Mouse (Mus musculus) megakaryocyte, embryonic 14.5 days (primary cell): ENCODE measurements around the gene Olfr1373. TPM values are rescaled to one million over a fixed set of nuclear protein-coding genes. Genes with fewer than 3 reads are reported as not detected.
"Not testable (repeated sequence)": the region's sequence is repeated elsewhere in the genome, so short reads cannot be mapped to it uniquely, and the experiment has no call there.

Experiments
- H3K27me3 ChIP-seq: replicated peaks from 2 replicates; pipeline ENCODE3; 2012; ENCODE audit warnings: inconsistent platforms
- H3K36me3 ChIP-seq: replicated peaks from 2 replicates; pipeline ENCODE3; 2012; ENCODE audit warnings: low read length, inconsistent platforms, mixed read lengths
- H3K4me1 ChIP-seq: 2 replicates; pipeline ENCODE4 v1.6.1; 2012; ENCODE audit warnings: inconsistent platforms
- H3K4me3 ChIP-seq: replicated peaks from 2 replicates; pipeline ENCODE3; 2012; ENCODE audit warnings: moderate library complexity, mild to moderate bottlenecking, inconsistent platforms
- H3K9me3 ChIP-seq: 2 replicates; pipeline ENCODE4 v1.6.1; 2012; ENCODE audit warnings: inconsistent platforms
- FLI1 ChIP-seq: IDR thresholded peaks from 2 replicates; pipeline ENCODE4 v1.6.1; 2012; ENCODE audit warnings: low read length, inconsistent platforms, mixed read lengths
- GATA1 ChIP-seq: IDR thresholded peaks from 3 replicates; pipeline ENCODE4 v1.6.1; 2012; ENCODE audit warnings: mixed read lengths, low read length, inconsistent platforms, borderline replicate concordance
- polyA plus RNA-seq: library from polyadenylated mRNA; stranded (reverse); fragments of >175 nt; gene quantifications from 2 replicates; pipeline ENCODE4 v1.2.3, GENCODE M21; 2012; ENCODE audit warnings: low replicate concordance; ENCODE audit not compliant: insufficient read depth

Olfr1373 gene
- polyA plus RNA-seq, 1 experiment: not detected

DNA sequence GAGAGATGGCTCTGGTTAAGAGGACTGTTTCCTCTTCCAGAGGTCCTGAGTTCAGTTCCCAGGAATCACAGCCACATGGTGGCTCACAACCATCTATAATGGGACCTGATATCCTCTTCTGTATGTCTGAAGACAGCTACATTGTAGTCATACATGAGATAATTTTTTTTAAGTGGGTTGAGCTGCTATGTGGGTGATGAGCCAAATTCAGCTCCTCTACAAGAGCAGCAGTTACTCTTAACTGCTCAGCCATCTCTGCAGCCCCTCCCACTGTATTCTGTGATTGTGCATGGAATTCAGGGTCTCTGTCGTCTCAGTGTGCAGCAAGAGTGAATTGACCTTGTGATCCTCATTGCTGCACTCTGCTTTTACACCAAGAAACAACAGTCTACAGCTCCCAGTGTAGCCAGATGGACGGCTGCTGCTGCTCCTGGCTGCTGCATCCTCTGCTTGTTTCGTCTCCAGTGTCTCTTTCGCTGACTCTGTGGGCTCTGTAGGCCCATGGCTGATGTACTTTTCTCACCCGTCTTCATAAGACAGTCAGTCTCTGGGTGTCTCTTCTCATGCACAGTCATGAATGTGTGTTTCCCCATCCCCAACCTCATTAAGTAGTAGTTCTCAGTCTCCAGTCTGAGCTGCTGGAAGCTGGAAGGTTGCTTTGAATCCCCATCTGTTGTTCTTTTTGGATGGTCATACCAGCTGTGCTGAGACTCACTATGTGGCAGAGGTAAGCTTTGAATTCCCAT lies 16.8 kb downstream of the Olfr1373 start:
- Histone ChIP-seq H3K27me3 (no peaks in the 10 kb centered on the region), H3K4me1 (peaks cover 41% of the 10 kb centered on the region), H3K9me3 (no peaks in the 10 kb centered on the region), H3K36me3 (peaks cover 45% of the 10 kb centered on the region), H3K4me3 (no peak overlapping the region)
- no peak for TF ChIP-seq FLI1
- no peak for TF ChIP-seq GATA1

DNA sequence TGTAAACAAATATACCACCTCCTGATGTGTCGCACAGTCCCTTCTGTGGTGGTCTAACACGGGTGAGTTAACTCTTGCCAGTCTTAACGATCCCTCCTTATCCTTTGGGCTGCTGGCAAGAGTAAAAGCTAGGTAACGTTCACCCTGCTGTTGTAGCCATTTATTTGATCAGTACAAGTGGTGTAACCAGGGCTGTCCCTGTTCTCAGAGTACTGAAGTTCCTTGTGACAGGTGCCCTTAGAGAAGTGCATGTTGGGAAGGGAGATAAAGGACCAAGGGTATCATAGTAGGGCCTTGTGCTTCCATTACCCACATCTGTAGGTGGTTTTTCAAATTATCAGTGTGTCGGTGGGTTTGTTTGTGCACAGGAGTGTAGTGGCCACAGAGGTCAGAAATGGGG lies 17.6 kb downstream of the Olfr1373 start:
- Histone ChIP-seq H3K4me1 (peaks cover 41% of the 10 kb centered on the region), H3K36me3 (peaks cover 51% of the 10 kb centered on the region), H3K4me3 (no peak overlapping the region), H3K9me3 (no peaks in the 10 kb centered on the region), H3K27me3 (no peaks in the 10 kb centered on the region)
- no peak for TF ChIP-seq GATA1
- TF ChIP-seq FLI1: no peak

DNA sequence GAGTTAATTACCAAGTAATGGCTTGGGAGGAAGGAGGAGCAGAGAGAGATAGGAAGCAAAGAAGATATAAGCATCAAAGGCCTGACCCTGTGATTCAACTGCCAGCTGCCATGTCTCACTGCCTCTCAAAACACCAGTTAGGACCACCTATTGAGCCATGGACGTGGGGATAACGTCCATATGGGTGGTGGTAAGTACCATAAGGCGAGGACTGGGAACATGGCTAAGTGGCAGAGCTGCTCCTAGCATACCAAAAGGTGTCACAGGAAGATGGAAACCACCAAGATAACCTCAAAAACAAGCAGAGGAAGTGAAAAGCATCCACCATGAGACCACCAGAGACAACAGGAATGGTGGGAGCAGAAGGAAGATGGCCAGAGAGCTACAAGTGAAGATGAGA lies 18.2 kb downstream of the Olfr1373 start:
- H3K4me1 ChIP-seq: peaks cover 41% of the 10 kb centered on the region
- H3K36me3 ChIP-seq: peaks cover 57% of the 10 kb centered on the region
- no peaks in the 10 kb centered on the region for H3K9me3 ChIP-seq
- no peak for TF ChIP-seq FLI1
- no peak for TF ChIP-seq GATA1
- H3K27me3 ChIP-seq: no peaks in the 10 kb centered on the region
- H3K4me3 ChIP-seq: no peak overlapping the region

DNA sequence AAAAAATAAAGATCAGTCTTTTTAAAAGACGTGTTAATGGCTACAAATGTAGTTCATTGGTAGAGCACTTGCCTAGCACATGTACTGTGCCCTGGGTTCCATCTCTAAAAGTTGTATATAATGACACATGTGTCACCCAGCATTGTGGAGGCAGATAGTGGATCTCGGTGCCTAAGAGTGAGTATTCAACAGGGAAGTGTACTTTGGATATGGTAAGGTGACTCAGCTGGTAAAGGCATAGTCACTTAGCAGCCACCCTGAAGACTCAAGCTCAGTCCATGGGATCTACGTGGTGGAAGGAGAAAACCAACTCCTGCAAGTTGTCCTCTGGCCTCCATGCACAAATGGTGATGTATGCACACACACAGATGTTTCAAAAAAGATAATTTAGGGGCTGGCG lies 20.9 kb downstream of the Olfr1373 start:
- H3K36me3 ChIP-seq: peaks cover 84% of the 10 kb centered on the region
- no peak overlapping the region for H3K4me3 ChIP-seq
- H3K27me3 ChIP-seq: no peaks in the 10 kb centered on the region
- peaks cover 50% of the 10 kb centered on the region for H3K4me1 ChIP-seq
- no peak for TF ChIP-seq GATA1
- TF ChIP-seq FLI1: no peak
- H3K9me3 ChIP-seq: peaks cover 4% of the 10 kb centered on the region; the same call in 1 of the 2 replicates

DNA sequence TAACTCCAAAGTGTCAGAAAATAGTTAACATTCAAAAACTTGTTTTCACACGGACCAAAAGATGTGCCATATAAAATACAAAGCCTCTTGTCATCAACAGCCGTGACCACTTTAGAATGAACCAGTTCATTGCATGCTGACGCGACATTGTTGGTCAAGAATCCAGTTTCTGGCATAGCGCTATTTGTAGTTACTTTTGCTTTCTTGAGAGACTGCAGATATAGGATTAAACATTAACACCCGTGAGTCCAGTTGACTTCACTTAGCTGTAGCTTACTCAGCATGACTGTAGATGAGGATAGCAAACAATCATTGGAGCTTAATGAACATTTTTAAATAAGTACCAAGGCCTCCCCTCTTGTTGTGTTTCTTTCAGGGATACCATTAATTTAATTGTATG lies 23.3 kb downstream of the Olfr1373 start:
- Histone ChIP-seq H3K36me3 (peaks cover 96% of the 10 kb centered on the region), H3K9me3 (peaks cover 4% of the 10 kb centered on the region; the same call in 1 of the 2 replicates), H3K4me1 (peaks cover 51% of the 10 kb centered on the region), H3K4me3 (no peak overlapping the region), H3K27me3 (no peaks in the 10 kb centered on the region)
- TF ChIP-seq FLI1 (no peak), GATA1 (no peak)

DNA sequence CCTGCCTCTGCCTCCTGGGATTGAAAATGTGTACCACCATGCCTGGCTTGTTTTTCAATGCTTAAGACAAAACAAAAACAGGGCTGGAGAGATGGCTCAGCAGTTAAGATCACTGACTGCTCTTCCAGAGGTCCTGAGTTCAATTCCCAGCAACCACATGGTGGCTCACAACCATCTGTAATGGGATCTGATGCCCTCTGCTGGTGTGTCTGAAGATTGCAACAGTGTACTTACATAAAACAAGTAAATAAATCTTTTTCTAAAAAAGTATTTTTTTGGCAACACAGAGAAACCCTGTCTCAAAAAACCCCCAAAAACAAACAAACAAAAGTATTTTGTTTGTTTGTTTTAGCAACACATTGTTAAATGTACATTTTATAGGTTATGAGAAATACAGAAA lies 24.9 kb downstream of the Olfr1373 start:
- H3K9me3 ChIP-seq, H3K4me3 ChIP-seq, H3K27me3 ChIP-seq: not testable (repeated sequence)
- peaks cover 55% of the 10 kb centered on the region for H3K4me1 ChIP-seq
- H3K36me3 ChIP-seq: peaks cover 99% of the 10 kb centered on the region

DNA sequence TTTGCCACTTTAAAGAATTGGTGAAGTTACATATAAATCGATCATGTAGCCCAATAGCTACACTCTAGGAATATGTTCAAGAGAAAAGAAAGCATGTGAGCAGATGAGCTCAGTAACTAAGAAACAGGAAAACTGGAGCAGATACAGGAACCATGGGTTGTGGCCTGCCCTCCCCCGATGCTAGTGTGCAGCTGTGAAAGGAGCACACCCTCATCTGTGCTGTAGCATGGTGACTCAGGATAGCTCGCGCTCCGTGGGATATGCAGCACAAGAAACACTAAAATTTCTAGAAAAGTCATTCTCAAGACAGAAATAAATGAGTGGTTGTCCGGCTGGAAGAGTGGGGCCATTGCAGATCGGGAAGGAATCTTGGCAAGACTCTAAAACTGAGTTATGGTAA lies 28.2 kb downstream of the Olfr1373 start:
- Histone ChIP-seq H3K4me3 (peak overlapping the region; percentile 62), H3K36me3 (peaks cover 99% of the 10 kb centered on the region), H3K27me3 (no peaks in the 10 kb centered on the region), H3K9me3 (peaks cover 4% of the 10 kb centered on the region; the same call in 1 of the 2 replicates), H3K4me1 (peaks cover 69% of the 10 kb centered on the region)
- TF ChIP-seq FLI1: no peak
- no peak for TF ChIP-seq GATA1

DNA sequence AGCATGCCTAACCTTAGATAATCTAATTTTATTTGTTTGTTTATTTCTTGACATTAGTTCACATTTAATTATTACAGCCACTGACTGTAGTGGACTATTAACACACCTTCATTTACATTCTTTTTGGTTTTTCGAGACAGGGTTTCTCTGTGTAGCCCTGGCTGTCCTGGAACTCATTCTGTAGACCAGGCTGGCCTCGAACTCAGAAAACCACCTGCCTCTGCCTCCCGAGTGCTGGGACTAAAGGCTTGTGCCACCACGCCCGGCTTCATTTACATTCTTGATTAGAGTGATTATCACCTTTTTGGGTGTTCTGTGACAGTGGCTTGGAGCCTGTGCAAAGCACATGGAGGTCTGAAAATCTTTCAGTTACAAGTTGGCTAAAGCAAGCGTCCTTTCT lies 29.2 kb downstream of the Olfr1373 start:
- H3K9me3 ChIP-seq, H3K27me3 ChIP-seq, H3K4me3 ChIP-seq: not testable (repeated sequence)
- H3K4me1 ChIP-seq: peaks cover 70% of the 10 kb centered on the region
- peaks cover 93% of the 10 kb centered on the region for H3K36me3 ChIP-seq

DNA sequence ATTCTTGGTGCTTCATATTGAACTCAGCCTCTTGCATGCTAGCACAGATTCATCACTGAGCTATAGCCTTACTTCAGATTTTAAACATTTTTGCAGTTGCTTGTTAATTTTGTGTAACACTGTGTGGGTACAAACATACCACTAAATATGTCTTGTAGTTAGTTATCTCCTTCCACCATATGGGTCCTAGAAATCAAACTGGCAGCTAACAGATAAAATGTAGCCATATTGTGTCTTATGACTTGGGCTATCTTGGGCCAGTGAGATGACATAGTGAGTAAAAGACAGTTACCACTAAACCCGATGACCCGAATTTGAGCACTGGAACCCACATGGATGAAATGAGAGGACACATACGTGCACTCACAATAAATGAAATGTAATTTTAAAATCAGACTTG lies 29.8 kb downstream of the Olfr1373 start:
- TF ChIP-seq FLI1 (no peak), GATA1 (no peak)
- H3K36me3 ChIP-seq: peaks cover 88% of the 10 kb centered on the region
- peaks cover 71% of the 10 kb centered on the region for H3K4me1 ChIP-seq
- no peaks in the 10 kb centered on the region for H3K27me3 ChIP-seq
- peaks cover 4% of the 10 kb centered on the region; the same call in 1 of the 2 replicates for H3K9me3 ChIP-seq
- H3K4me3 ChIP-seq: no peak overlapping the region

DNA sequence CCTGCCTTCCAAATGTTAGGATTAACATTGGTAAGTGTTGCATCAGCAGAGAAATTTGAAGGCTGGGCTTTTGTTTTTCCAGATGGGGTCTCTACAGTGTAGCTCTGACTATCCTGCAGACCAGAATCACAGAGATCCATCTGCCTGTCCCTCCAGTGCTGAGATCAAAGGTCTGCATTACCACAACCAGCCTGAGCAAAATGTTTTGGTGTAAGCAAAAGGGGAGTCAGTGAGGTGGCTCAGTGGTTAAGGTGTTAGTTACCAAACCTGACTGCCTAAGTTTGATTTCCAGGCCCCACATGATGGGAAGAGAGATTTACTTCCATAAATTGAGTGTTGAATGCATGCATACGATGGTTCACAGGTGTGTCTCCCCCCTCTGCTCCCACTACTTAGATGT lies 35.9 kb downstream of the Olfr1373 start:
- Histone ChIP-seq H3K4me3 (no peak overlapping the region), H3K4me1 (peaks cover 71% of the 10 kb centered on the region), H3K36me3 (peaks cover 46% of the 10 kb centered on the region), H3K27me3 (no peaks in the 10 kb centered on the region), H3K9me3 (no peaks in the 10 kb centered on the region)
- TF ChIP-seq GATA1 (no peak), FLI1 (no peak)

DNA sequence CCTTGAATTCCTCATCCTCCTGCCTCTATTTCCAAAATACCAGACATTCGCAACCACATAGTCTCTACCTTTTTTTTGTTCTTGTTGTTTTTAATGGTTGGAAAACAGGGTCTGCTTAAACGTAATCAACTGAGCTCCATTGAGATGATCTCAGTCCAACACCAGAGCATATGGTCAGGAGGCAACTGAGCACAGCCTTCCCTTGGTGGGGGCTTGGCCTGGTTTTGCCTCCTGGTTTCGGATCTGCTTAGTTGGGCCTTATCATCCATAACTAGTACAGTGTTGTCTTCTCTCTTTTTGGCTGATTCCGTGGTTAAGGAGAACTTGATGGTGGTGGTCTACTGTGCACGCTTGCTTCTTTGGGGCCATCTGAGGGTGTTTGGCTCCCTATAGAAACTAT lies 36.5 kb downstream of the Olfr1373 start:
- Histone ChIP-seq H3K4me1 (peaks cover 71% of the 10 kb centered on the region), H3K27me3 (no peaks in the 10 kb centered on the region), H3K9me3 (no peaks in the 10 kb centered on the region), H3K36me3 (peaks cover 42% of the 10 kb centered on the region), H3K4me3 (no peak overlapping the region)
- TF ChIP-seq FLI1 (no peak), GATA1 (no peak)
